Mouse (Mus musculus): ENCODE results near the gene Psmd2. TPM values are rescaled to one million over a fixed set of nuclear protein-coding genes. Genes with fewer than 3 reads are reported as not detected.

The Psmd2 gene
- polyA plus RNA-seq, 1 experiment from 2014 or later = 445 TPM

DNA sequence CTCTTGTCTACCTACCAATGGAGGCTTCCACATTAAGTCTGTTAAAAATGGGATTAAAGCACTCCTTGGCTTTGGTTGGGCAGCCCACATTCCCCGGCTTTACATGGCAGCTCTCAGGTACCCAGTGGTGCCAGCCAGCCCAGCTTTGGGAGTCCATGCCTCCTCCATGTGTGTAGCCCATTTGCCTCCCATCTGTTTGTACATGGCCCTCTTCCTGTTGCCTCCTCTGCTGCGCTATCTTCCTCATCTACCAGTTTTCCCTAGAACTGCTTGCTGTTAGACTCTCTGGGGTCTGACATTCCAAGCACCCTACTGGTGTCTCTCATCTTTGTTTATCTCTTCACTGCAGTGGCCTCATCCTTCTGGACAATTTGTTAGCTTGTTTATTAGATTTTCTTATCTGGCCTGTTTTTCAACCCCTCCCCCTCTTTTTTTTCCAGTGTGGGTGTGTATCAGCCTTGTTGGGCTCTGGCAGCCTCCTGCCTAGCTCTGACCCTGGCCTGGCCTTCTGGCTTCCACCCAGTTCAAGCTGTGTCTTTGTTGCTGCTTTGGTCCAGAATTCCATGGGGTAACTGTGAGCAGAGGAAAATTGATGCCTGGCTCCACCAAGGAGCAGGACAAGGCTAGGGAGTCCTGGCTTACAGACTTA, 55.1 kb downstream of the Psmd2 start:
- Histone ChIP-seq H3K9ac (no peak overlapping the region), H3K4me3 (replicated peaks) (no peak overlapping the region), H3K4me1 (peaks cover 18% of the 10 kb centered on the region), H3K36me3 (replicated peaks) (peaks cover 57% of the 10 kb centered on the region), H3K27me3 (no peaks in the 10 kb centered on the region), H3K27ac (no peak overlapping the region), H3K9me3 (no peaks in the 10 kb centered on the region), H3K4me2 (no peak overlapping the region)
- 92% methylated on average over 2 of the region's 2 CpGs for WGBS
- ATAC-seq (ENCODE audit: low FRiP score) = no peak

- ATAC-seq (ENCODE audit: low FRiP score) = peak; percentile 13
- Histone ChIP-seq H3K36me3 (replicated peaks) (peaks cover 64% of the 10 kb centered on the region), H3K4me2 (no peak overlapping the region), H3K27me3 (no peaks in the 10 kb centered on the region), H3K4me3 (replicated peaks) (no peak overlapping the region), H3K27ac (no peak overlapping the region), H3K4me1 (no peaks in the 10 kb centered on the region; the same call in 1 of the 2 replicates), H3K9ac (no peak overlapping the region; the same call in 1 of the 2 replicates), H3K9me3 (no peaks in the 10 kb centered on the region)
- 94% methylated on average over 21 of the region's 21 CpGs for WGBS
Observed at GRCm38 (mm10) chr16:20708220-20708938, 56.9 kb downstream of the Psmd2 start.

- no peak overlapping the region for H3K27ac ChIP-seq
- no peak overlapping the region for H3K9ac ChIP-seq
- no peak overlapping the region for H3K4me3 ChIP-seq (replicated peaks)
- no peaks in the 10 kb centered on the region for H3K27me3 ChIP-seq
- H3K9me3 ChIP-seq = no peaks in the 10 kb centered on the region
- no peak overlapping the region for H3K4me2 ChIP-seq
- H3K36me3 ChIP-seq (replicated peaks) = peaks cover 56% of the 10 kb centered on the region
- peak; percentile 75 for ATAC-seq (ENCODE audit: low FRiP score)
- 71% methylated on average over 19 of the region's 19 CpGs for WGBS
- H3K4me1 ChIP-seq = peaks cover 5% of the 10 kb centered on the region
Observed at GRCm38 (mm10) chr16:20708939-20709734, 57.7 kb downstream of the Psmd2 start.

DNA sequence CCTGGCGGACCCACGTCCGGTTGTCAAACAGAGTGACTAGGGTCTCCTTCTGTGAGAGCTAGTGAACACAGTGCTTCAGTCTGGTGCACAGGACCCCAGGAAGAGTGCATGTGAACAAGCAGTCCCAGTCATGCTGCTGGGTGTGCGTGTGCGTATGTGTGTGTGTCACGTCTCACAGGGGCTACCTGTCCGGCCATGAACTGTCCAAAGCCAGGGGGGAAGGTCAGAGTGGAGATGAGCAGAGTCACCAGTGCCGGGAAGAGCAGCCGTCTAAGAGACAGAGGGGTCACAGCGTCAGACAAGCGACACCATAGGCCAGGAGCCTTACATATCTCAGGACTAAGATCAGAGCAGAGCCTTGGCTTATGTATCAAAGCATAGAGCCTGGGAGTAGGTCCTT, 58.9 kb downstream of the Psmd2 start:
- Histone ChIP-seq H3K36me3 (replicated peaks) (peaks cover 55% of the 10 kb centered on the region), H3K27ac (no peak overlapping the region), H3K9me3 (no peaks in the 10 kb centered on the region), H3K4me2 (no peak overlapping the region), H3K4me1 (peaks cover 17% of the 10 kb centered on the region), H3K9ac (no peak overlapping the region), H3K4me3 (replicated peaks) (no peak overlapping the region), H3K27me3 (no peaks in the 10 kb centered on the region)
- ATAC-seq (ENCODE audit: low FRiP score) = no peak
- 93% methylated on average over 11 of the region's 11 CpGs for WGBS

GRCm38 (mm10) chr16:20710810-20711209, 59.4 kb downstream of the Psmd2 start:
- Histone ChIP-seq H3K4me3 (replicated peaks) (no peak overlapping the region), H3K4me2 (no peak overlapping the region), H3K9me3 (no peaks in the 10 kb centered on the region), H3K4me1 (peaks cover 21% of the 10 kb centered on the region), H3K27ac (no peak overlapping the region), H3K36me3 (replicated peaks) (peaks cover 50% of the 10 kb centered on the region), H3K9ac (no peak overlapping the region), H3K27me3 (no peaks in the 10 kb centered on the region)
- no peak for ATAC-seq (ENCODE audit: low FRiP score)
- 84% methylated on average over 4 of the region's 4 CpGs for WGBS

DNA sequence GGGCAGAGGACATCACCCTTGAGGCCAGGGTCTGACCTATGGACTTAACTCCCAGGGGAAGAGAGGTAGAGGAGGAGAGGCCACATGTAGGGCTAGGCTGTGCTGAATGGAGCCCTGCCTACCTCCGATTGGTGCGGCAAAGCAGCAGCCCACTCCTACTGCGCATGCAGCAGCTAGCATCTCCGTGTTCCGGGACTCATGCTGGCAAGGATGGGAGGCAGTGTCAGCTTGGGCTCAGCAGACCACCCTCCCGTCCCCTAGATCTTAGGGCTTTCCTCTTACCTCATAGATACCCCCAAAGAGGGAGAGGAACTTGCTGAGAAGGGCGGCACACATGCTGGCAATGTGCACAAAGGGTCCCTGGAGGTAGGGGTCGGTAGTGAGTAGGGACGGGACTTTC, 60.7 kb downstream of the Psmd2 start:
- Histone ChIP-seq H3K9ac (no peak overlapping the region), H3K4me2 (no peak overlapping the region), H3K27me3 (no peaks in the 10 kb centered on the region), H3K9me3 (no peaks in the 10 kb centered on the region), H3K4me3 (replicated peaks) (no peak overlapping the region), H3K36me3 (replicated peaks) (peaks cover 38% of the 10 kb centered on the region), H3K27ac (no peak overlapping the region), H3K4me1 (peaks cover 32% of the 10 kb centered on the region)
- 74% methylated on average over 9 of the region's 9 CpGs for WGBS
- ATAC-seq (ENCODE audit: low FRiP score) = no peak

GRCm38 (mm10) chr16:20712889-20713288, 61.4 kb downstream of the Psmd2 start:
- Histone ChIP-seq H3K9me3 (no peaks in the 10 kb centered on the region), H3K4me1 (peaks cover 33% of the 10 kb centered on the region), H3K4me3 (replicated peaks) (no peak overlapping the region), H3K27ac (no peak overlapping the region), H3K9ac (no peak overlapping the region), H3K36me3 (replicated peaks) (peaks cover 31% of the 10 kb centered on the region), H3K27me3 (no peaks in the 10 kb centered on the region), H3K4me2 (no peak overlapping the region)
- WGBS = 88% methylated on average over 7 of the region's 7 CpGs
- ATAC-seq (ENCODE audit: low FRiP score) = no peak

MicroRNAs encoded within 50 kb of the gene (microRNA counts, 519-probe panel; counts per million panel counts)
- 3,997 counts per million, percentile 47 among the panel's probes with 10 or more counts for microRNA mmu-miR-1224

Small RNAs within 50 kb of the gene (microRNA-seq; reads per million reads assigned to microRNA genes)
- 6.1 reads per million, percentile 21 among the genes with 10 or more reads in this experiment for gene Mir1224

Other genes with a start within 250 kb of the Psmd2 start
- 102 and 120 TPM in 2 replicates for gene Abcc5, start 225.3 kb upstream of the Psmd2 start, polyA plus RNA-seq (2016; fragmentation: Nextera tagmentation; extraction: Ambion mirVana)
- gene Eif2b5, start 152.8 kb upstream of the Psmd2 start, polyA plus RNA-seq (2016; fragmentation: Nextera tagmentation; extraction: Ambion mirVana) = 120 and 125 TPM in 2 replicates
- 43.9 and 51.2 TPM in 2 replicates for gene Dvl3, start 134.7 kb upstream of the Psmd2 start, polyA plus RNA-seq (2016; fragmentation: Nextera tagmentation; extraction: Ambion mirVana)
- gene Ap2m1, start 116.2 kb upstream of the Psmd2 start, polyA plus RNA-seq (2016; fragmentation: Nextera tagmentation; extraction: Ambion mirVana) = 834 and 882 TPM in 2 replicates
- gene Abcf3, start 103.1 kb upstream of the Psmd2 start, polyA plus RNA-seq (2016; fragmentation: Nextera tagmentation; extraction: Ambion mirVana) = 60.9 and 74.3 TPM in 2 replicates
- 2.0 and 2.8 TPM in 2 replicates for gene Vwa5b2, start 62.2 kb upstream of the Psmd2 start, polyA plus RNA-seq (2016; fragmentation: Nextera tagmentation; extraction: Ambion mirVana)
- gene Eef1akmt4, start 40.1 kb upstream of the Psmd2 start, polyA plus RNA-seq (2016; fragmentation: Nextera tagmentation; extraction: Ambion mirVana) = 18.9 and 22.5 TPM in 2 replicates
- gene Gm49333, start 40.0 kb upstream of the Psmd2 start, polyA plus RNA-seq (2016; fragmentation: Nextera tagmentation; extraction: Ambion mirVana) = not detected in 2 replicates
- gene Alg3, start 39.9 kb upstream of the Psmd2 start, polyA plus RNA-seq (2016; fragmentation: Nextera tagmentation; extraction: Ambion mirVana) = 40.1 and 41.5 TPM in 2 replicates
- gene Camk2n2, start 30.4 kb upstream of the Psmd2 start, polyA plus RNA-seq (2016; fragmentation: Nextera tagmentation; extraction: Ambion mirVana) = 7.4 and 7.9 TPM in 2 replicates
- 7.2 and 8.5 TPM in 2 replicates for gene Ece2, start 21.8 kb upstream of the Psmd2 start, polyA plus RNA-seq (2016; fragmentation: Nextera tagmentation; extraction: Ambion mirVana)
- gene Eif4g1, start 16.7 kb downstream of the Psmd2 start, polyA plus RNA-seq (2016; fragmentation: Nextera tagmentation; extraction: Ambion mirVana) = 190 and 211 TPM in 2 replicates
- 21.9 and 25.6 TPM in 2 replicates for gene Fam131a, start 41.6 kb downstream of the Psmd2 start, polyA plus RNA-seq (2016; fragmentation: Nextera tagmentation; extraction: Ambion mirVana)
- 85.7 and 94.0 TPM in 2 replicates for gene Polr2h, start 66.0 kb downstream of the Psmd2 start, polyA plus RNA-seq (2016; fragmentation: Nextera tagmentation; extraction: Ambion mirVana)
- 18.8 and 23.5 TPM in 2 replicates for gene Clcn2, start 66.1 kb downstream of the Psmd2 start, polyA plus RNA-seq (2016; fragmentation: Nextera tagmentation; extraction: Ambion mirVana)
- gene Chrd, start 81.5 kb downstream of the Psmd2 start, polyA plus RNA-seq (2016; fragmentation: Nextera tagmentation; extraction: Ambion mirVana) = 2.1 and 2.9 TPM in 2 replicates
- gene Thpo, start 82.9 kb downstream of the Psmd2 start, polyA plus RNA-seq (2016; fragmentation: Nextera tagmentation; extraction: Ambion mirVana) = 0.36 and 0.79 TPM in 2 replicates